Mouse (Mus musculus): Measurements from ENCODE around the gene Jdp2.

DNA sequence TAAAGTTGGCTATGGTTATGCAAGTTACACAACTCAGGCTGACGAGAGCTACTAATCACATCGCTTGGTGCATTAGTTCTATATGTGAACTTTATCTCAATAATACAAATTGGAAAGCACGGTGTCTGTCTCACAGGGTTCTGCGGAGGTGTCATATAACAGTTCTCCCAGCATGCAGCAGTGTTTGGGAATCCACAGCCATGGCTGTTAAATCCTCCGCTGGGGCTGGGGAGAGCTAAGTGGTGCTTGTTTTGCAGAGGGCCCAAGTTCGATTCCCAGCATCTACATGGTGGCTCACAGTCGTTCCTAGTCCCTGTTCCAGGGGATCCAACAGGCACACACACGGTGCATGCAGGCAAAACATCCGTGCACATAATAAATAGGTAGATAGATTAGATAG, 19.1 kb downstream of the Jdp2 start:
- no peak for TF ChIP-seq CTCF (conservative IDR thresholded peaks at IDR 0.05; ENCODE audit: insufficient read depth, insufficient read length, low read depth, low read length)
- TF ChIP-seq POLR2A (IDR thresholded peaks at IDR 0.05; ENCODE audit: low read depth, low read length) = no peak

Measured in kidney, adult 2 months (tissue).